Mouse (Mus musculus) spleen, adult 2 months (tissue): ENCODE data around the gene Ptges3l. TPM values are rescaled to one million over a fixed set of nuclear protein-coding genes. Genes with fewer than 3 reads are reported as not detected.
A peak's percentile ranks its signal among the peaks of the same experiment; 100 is the strongest.

ENCODE experiments used
- DNase-seq, 2 experiments: peaks; one replicate each; pipeline versions ENCODE4 v3.0.0 to v3.0.0-alpha.2; 2012 to 2021; ENCODE audit warnings: low spot score in 2 of 2, low read depth in 1 of 2
- H3K27ac ChIP-seq: fragments of 200-500 bp; 2 replicates; pipeline ENCODE4 v1.5.1; 2012; ENCODE audit warnings: low read length, inconsistent platforms; ENCODE audit not compliant: insufficient read depth
- H3K27me3 ChIP-seq: fragments of 200-500 bp; 2 replicates; pipeline ENCODE4 v1.6.1; 2012; ENCODE audit warnings: mild to moderate bottlenecking, moderate library complexity, low read length, inconsistent platforms; ENCODE audit not compliant: control insufficient read depth, insufficient read depth
- H3K36me3 ChIP-seq: fragments of 200-500 bp; 2 replicates; pipeline ENCODE4 v1.6.1; 2012; ENCODE audit warnings: mild to moderate bottlenecking, low read length, inconsistent platforms; ENCODE audit not compliant: control insufficient read depth, insufficient read depth
- H3K4me1 ChIP-seq: fragments of 200-500 bp; 2 replicates; pipeline ENCODE4 v1.6.1; 2011; ENCODE audit warnings: inconsistent platforms; ENCODE audit not compliant: control insufficient read depth, insufficient read depth, insufficient read length
- H3K4me3 ChIP-seq: fragments of 200-500 bp; 2 replicates; pipeline ENCODE4 v1.5.1; 2011; ENCODE audit warnings: mild to moderate bottlenecking, inconsistent platforms; ENCODE audit not compliant: insufficient read depth, insufficient read length; ENCODE audit errors: extremely low read depth
- CTCF ChIP-seq: fragments of 200-500 bp; IDR thresholded peaks from 2 replicates; pipeline ENCODE4 v1.5.1; 2011; ENCODE audit warnings: mild to moderate bottlenecking, inconsistent platforms; ENCODE audit not compliant: insufficient read depth, insufficient read length, insufficient replicate concordance; ENCODE audit errors: extremely low read depth
- POLR2A ChIP-seq: fragments of 200-500 bp; IDR thresholded peaks from 2 replicates; pipeline ENCODE4 v1.6.1; 2011; ENCODE audit warnings: low read depth, low read length, inconsistent platforms
- WGBS: fragments of 180-500 bp; shearing (Covaris S2); methylation state at CpG from one replicate; pipeline ENCODE4 v1.1.7; 2018; 5-methylcytosine and 5-hydroxymethylcytosine counted together
- polyA plus RNA-seq: library from polyadenylated mRNA; depleted of rRNA; stranded (reverse); fragments of >200 nt; gene quantifications from 2 replicates; pipeline ENCODE4 v1.2.3, GENCODE M21; 2012

The Ptges3l gene
- polyA plus RNA-seq, 1 experiment: 1.1 TPM

- TF ChIP-seq CTCF (no peak), POLR2A (no peak)
- Histone ChIP-seq H3K4me3 (peak within 1 kb of the TSS; percentile 92), H3K27ac (peak within 1 kb of the TSS; percentile 41; the same call in 1 of the 2 replicates), H3K4me1 (peaks cover 12% of the 10 kb centered on the region), H3K27me3 (peaks cover 5% of the 10 kb centered on the region), H3K36me3 (peaks cover 4% of the 10 kb centered on the region)
- no peak for DNase-seq
- WGBS: 8% methylated on average over 12 of the region's 12 CpGs
Observed at GRCm38 (mm10) chr11:101464211-101465100, 39.3 kb upstream of the Ptges3l start, which contains the start of gene Rnd2. TSS of gene Rnd2 (plus strand) at chr11:101464999.

DNA sequence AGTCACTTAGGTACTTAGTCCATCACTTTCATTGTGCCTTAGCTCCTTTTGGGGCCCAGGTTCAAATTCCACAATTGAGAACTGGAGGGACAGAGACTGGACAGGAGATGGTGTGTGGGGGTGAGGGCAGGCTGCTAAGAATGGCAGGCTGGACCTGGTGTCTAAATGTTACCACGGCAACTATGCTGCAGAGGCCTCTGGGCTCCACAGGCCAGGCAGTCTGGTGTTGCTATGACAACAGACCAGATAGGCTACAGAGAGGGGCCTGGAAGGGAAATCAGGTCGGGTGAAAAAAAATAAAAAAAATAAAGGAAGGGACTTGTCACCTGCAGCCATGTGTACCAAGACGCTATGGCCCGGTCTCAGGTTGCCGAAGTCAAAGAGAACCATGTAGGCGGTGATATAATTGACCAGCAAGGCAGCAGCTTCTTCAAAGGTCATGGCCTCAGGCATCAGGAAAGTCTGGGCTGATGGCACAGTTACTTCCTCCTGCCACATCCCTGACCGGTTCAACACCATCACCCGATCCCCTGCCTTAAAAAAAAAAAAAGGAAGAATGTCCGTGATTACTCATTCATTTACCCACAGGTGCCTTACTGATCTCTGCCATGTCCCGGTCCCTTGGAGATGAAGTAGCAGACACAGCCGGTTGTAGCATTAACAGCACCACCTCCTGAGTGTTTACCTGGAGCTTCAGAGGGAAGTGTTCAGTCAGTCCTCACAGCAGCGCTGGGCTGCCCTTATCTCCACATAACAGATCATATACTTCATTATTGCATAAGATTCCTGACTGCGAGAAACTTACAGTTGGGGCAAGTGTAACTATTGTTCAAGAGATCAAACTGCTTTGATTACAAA, 37.7 kb upstream of the Ptges3l start:
- H3K4me1 ChIP-seq: peaks cover 12% of the 10 kb centered on the region
- no peaks in the 10 kb centered on the region; the same call in 1 of the 2 replicates for H3K27me3 ChIP-seq
- 30% methylated on average over 13 of the region's 13 CpGs for WGBS
- no peak overlapping the region for H3K27ac ChIP-seq
- peaks cover 19% of the 10 kb centered on the region for H3K36me3 ChIP-seq
- no peak overlapping the region for H3K4me3 ChIP-seq
- DNase-seq: no peak
- TF ChIP-seq POLR2A: no peak
- TF ChIP-seq CTCF: no peak

GRCm38 (mm10) chr11:101462141-101462540, 37.0 kb upstream of the Ptges3l start:
- H3K27ac ChIP-seq: no peak overlapping the region
- no peak for DNase-seq
- H3K36me3 ChIP-seq: peaks cover 26% of the 10 kb centered on the region
- H3K4me1 ChIP-seq: peaks cover 6% of the 10 kb centered on the region
- WGBS: 91% methylated on average over 14 of the region's 14 CpGs
- no peak overlapping the region for H3K4me3 ChIP-seq
- TF ChIP-seq CTCF: no peak
- TF ChIP-seq POLR2A: no peak
- no peaks in the 10 kb centered on the region; the same call in 1 of the 2 replicates for H3K27me3 ChIP-seq

GRCm38 (mm10) chr11:101460321-101460720, 35.2 kb upstream of the Ptges3l start:
- no peak for TF ChIP-seq CTCF
- TF ChIP-seq POLR2A: no peak
- Histone ChIP-seq H3K4me1 (peaks cover 6% of the 10 kb centered on the region; the same call in 1 of the 2 replicates), H3K4me3 (no peak overlapping the region), H3K27me3 (no peaks in the 10 kb centered on the region), H3K36me3 (peaks cover 33% of the 10 kb centered on the region), H3K27ac (no peak overlapping the region)
- no peak for DNase-seq
- 89% methylated on average over 15 of the region's 15 CpGs for WGBS

DNA sequence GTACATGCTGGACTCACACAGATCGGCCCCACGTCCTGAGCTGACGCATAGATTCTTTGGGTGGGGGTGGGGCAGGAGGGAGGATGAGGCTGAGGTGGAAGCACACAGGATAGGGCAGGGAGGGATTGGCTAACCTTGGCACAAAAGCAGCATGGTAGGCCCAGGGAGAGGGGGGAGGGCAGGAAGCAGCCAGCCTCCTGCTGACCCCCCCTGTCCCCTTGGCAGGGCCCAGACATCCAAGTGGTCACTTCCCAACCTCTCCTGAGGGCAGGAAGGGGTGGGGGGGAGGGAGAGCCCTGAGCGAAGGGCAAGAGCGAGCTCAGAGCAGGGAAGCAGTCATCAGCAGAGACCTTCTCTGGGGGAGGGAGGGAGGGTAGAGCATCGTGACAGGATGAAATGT, 34.6 kb upstream of the Ptges3l start:
- no peak overlapping the region for H3K27ac ChIP-seq
- 0 out of 2 replicates have a peak, but pooled peaks cover 2% of the 10 kb centered on the region for H3K4me1 ChIP-seq
- no peak for TF ChIP-seq POLR2A
- no peak for TF ChIP-seq CTCF
- peaks cover 33% of the 10 kb centered on the region for H3K36me3 ChIP-seq
- 94% methylated on average over 6 of the region's 6 CpGs for WGBS
- H3K27me3 ChIP-seq: no peaks in the 10 kb centered on the region
- no peak overlapping the region for H3K4me3 ChIP-seq
- DNase-seq: no peak

- TF ChIP-seq CTCF (no peak), POLR2A (no peak)
- no peak for DNase-seq
- Histone ChIP-seq H3K4me1 (no peaks in the 10 kb centered on the region), H3K36me3 (peaks cover 33% of the 10 kb centered on the region), H3K27ac (no peak overlapping the region), H3K4me3 (no peak overlapping the region), H3K27me3 (no peaks in the 10 kb centered on the region)
- WGBS: 92% methylated on average over 12 of the region's 12 CpGs
Observed at GRCm38 (mm10) chr11:101458217-101458616, 33.1 kb upstream of the Ptges3l start.

- Histone ChIP-seq H3K27ac (no peak overlapping the region), H3K36me3 (peaks cover 33% of the 10 kb centered on the region), H3K4me1 (no peaks in the 10 kb centered on the region), H3K27me3 (no peaks in the 10 kb centered on the region), H3K4me3 (no peak overlapping the region)
- TF ChIP-seq CTCF: no peak
- TF ChIP-seq POLR2A: no peak
- no peak for DNase-seq
- 91% methylated on average over 9 of the region's 9 CpGs for WGBS
Observed at GRCm38 (mm10) chr11:101457631-101458030, 32.5 kb upstream of the Ptges3l start.
